Mouse (Mus musculus) kidney, postnatal 10 days (tissue): Measurements from ENCODE around the gene Mylk4.

Source experiments
- DNase-seq: peaks from one replicate; pipeline ENCODE4 v3.0.0; 2021; ENCODE audit warnings: mixed read lengths

The Mylk4 gene

DNA sequence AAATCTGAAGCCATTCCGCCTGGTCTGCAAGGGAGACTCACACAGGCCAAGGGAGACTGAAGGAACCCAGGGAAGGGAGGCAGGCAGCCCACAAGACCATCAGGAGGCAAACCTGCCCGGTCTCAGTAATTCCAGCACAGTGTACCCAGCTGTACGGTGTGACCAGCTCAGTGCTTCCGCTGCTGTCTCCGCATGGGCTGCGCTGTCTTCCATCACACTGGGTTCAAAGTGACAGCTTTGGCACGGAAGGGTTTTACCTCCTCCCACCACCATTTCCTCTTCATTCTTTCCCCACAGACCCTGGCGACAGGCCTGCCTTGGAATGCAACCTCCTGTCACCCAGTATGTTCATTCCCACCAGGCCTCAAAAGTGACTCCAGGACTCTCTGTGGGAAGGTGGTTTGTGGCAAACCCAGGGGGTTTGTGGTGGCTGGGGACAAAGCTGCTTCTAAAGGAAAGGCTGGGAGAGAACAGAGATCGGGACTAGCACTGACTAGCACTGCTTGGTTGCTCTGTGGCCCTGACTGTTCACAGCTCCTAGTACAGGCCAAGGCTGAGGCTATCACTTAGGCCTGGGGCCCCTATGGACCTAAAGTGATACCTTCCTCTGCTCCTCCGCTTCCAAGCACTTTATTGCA lies 77.0 kb downstream of the Mylk4 start:
- DNase-seq = no peak

- no peak for DNase-seq
These were observed 78.4 kb downstream of the Mylk4 start for GRCm38 (mm10) chr13:32705315-32705714.

- no peak for DNase-seq
These were observed 78.8 kb downstream of the Mylk4 start for GRCm38 (mm10) chr13:32704911-32705310.

DNA sequence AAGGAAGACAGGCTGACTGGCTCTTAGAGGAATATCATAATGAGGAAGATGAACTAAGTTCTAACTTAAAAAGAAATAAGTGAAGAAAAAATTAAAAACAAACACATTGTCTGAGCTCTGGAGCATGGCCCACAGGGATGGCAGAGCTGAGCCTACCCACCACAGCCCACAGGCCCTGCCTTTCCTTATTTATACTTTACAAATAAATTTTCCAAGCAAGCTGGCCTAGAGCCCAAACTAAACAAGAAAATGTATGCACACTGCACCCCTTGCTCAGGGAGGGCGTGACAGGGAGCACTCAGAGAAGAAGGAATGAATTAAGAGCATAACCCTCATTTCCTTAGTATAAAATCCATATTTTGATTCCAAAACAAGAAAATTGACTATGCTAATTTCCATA lies 82.2 kb downstream of the Mylk4 start:
- no peak for DNase-seq

- DNase-seq = no peak
These were observed 84.4 kb downstream of the Mylk4 start for GRCm38 (mm10) chr13:32699376-32699775.

DNA sequence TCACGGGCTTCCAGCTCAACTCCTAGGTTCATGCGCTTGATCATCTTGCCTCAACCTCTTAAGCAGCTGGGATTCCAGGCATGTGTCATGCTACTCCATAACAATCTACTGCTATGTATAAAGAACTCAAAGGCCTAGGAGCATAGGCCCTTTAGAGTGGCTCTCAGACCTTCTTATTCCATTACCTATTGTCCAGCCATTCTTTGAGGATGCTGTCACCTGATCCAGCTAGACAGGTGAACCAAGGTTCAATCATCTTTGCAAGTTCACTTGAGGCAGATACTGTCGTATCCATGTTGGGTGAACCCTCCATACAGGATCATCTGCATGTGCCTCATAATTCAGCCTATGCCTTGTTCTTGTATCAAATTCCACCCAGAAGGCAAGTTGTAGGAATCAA lies 84.8 kb downstream of the Mylk4 start:
- DNase-seq = no peak

DNA sequence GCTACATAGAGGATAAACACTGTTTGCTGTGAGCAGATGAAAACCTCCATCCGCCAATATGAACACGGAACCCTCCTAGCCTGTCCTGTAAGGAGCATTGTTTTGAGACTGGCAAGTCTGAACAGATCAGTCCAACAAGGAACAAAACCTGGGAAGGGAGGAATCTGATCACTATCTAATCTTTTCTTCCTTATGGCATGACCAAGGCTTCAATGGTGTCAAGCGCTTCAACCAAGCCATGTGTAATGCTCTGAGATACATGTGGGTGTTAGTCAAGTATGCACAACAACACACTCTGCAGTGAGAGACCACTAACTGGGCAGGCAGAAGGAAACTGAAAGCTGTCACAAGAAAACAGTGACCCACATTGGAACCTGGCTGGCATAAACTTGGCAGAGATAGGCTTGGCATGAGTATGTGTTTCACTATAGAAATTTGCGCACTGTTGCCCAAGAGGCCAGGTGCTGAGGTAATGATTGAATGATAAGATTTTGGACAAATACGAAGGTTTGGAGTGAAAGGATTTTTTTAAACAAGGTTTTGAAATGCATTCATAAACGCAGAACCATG lies 89.8 kb downstream of the Mylk4 start:
- no peak for DNase-seq

DNA sequence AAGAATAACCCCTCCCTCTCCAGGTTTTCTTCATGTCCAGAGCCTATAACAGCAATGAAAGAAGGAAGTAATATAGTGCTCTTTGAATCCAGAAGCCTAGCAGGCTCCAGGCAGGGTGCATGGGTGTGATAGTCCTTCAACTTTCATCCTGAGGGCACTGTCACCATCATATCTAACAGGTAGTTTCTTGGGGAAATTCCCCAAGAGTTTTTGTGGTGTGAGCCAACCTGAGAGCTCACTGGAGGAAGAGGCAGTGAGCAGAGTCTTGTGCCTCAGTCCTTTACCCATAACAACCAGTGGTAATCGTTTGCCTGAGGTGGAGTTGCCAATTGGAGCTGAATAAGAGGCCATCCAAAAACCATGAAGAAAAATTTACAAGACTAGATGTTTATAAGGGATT lies 91.2 kb downstream of the Mylk4 start:
- DNase-seq = no peak

DNA sequence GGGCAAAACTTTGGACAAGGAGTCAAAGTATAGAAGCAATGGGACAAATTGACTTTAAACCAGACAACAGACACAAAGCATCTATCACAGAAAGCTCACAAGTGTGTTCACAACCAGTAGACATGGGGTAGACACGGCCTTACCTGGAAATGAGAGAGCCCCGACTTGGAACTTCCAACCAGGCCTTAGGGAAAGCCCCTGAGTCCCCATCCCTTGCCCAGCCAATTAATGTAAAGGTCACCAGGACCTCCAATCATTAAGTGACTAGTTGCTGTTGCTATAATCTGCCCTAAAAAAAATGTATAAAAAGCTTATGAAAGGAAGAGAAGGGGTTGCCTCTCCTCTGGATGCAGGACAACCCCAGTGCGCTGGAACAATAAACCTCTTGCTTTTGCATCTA lies 93.5 kb downstream of the Mylk4 start:
- no peak for DNase-seq

DNA sequence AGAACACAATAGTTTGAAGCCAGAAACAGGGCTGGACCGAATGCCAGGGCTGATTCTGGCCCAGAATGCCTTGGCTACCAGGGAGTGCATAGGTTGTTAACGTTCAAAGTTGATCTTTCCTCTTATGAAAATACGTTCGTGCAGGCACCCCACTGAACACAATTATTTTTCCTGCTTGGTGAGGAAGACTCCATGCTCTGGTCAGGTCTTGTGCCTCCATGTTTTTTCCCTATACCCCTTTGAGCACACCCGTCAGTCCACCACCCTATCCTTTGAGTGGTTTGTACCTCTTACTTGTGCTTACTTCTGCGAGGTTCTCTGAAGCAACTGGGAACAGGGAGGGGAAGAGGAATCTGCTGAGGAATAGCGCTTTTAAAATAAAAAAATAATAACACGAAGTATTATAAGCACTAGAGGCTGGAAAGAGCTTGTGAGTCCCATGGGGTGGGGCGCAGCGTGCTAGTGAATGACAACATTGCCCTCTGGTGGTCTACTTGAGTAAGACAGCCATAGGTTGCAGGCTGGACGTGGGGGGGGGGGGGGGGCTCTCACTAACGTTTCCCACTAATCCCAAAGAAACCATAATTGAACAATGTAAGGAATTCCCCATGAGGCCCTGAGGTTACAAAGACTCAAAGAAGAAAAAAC lies 102.8 kb downstream of the Mylk4 start:
- DNase-seq = peak; percentile 86

GRCm38 (mm10) chr13:32680121-32680551 lies 103.6 kb downstream of the Mylk4 start:
- DNase-seq = no peak

DNA sequence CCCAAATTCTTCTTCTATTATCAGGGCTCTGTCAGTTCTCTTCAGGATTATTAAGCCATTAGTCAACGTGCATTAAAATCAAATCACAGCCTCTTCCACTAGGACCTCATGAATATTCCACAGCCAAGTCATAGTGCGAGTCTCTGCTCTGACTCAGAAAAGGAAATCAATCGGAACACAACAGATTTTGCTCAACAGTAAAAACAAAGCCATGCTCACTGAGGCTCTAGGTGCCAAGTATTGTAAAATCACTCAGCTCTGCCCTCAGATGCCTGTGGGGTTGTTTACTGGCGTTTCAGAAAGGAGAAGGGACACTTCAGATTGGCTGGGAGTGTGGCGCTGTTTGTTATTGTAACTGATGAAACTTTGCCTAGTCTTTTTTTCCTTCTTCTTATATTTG lies 104.8 kb downstream of the Mylk4 start:
- no peak for DNase-seq

GRCm38 (mm10) chr13:32670782-32671181 lies 113.0 kb downstream of the Mylk4 start:
- no peak for DNase-seq

- DNase-seq = no peak
These were observed 115.5 kb downstream of the Mylk4 start for GRCm38 (mm10) chr13:32668296-32668695.

DNA sequence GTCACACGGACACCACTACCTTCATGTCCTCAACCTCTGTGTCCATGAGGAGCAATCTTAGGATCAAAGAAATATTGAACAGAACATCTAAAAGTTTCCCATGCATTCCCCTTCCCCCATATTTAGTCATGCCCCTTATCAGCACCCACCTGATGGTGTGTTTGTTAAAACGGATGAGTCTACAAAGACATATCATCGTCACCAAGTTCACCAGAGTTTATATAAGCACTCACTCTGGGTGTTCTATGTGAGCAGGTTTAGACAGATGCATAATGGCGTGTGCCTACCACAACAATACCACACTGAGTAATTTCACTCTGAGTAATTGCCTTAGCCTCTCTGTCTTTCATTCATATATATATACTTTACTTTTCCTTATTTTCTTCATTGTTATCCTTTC lies 116.4 kb downstream of the Mylk4 start:
- no peak for DNase-seq

DNA sequence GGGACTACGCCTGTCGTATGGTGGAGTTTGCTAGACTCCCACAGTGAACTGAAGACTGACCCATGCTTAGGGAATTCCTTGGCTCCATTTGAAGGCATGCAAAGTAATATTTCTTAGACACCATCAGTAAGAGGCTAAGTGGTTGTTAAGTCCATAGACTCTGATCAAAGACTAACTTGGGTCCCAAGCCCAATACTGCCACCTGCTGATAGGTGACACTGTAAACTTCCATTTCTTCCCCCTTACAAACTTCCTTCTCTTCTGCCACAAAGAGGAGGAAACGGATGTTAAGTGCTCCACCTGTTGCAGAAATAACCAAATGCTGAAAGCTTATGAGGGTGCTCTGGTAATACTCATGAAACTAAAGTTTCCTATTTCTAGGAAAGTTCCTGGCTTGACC lies 121.7 kb downstream of the Mylk4 start:
- DNase-seq = peak; percentile 49

GRCm38 (mm10) chr13:32660294-32660693 lies 123.5 kb downstream of the Mylk4 start:
- no peak for DNase-seq

GRCm38 (mm10) chr13:32659271-32659670 lies 124.5 kb downstream of the Mylk4 start:
- no peak for DNase-seq

GRCm38 (mm10) chr13:32657583-32657982 lies 126.2 kb downstream of the Mylk4 start:
- DNase-seq = no peak
